Mouse (Mus musculus) bone marrow, adult 2 months (tissue): Measurements from ENCODE around the gene Nav3. TPM values are rescaled to one million over a fixed set of nuclear protein-coding genes. Genes with fewer than 3 reads are reported as not detected.
"Not testable (repeated sequence)": the region's sequence is repeated elsewhere in the genome, so short reads cannot be mapped to it uniquely, and the experiment has no call there.

Experiments
- H3K27ac ChIP-seq: fragments of 200-500 bp; 2 replicates; pipeline ENCODE4 v1.5.1; 2012; ENCODE audit warnings: low read depth, mild to moderate bottlenecking, control low read depth, inconsistent platforms, low read length; ENCODE audit not compliant: control insufficient read depth, poor library complexity, insufficient read depth
- H3K4me1 ChIP-seq: fragments of 200-500 bp; 2 replicates; pipeline ENCODE4 v1.6.1; 2011; ENCODE audit warnings: low read length; ENCODE audit not compliant: control insufficient read depth, insufficient read depth
- H3K4me3 ChIP-seq: fragments of 200-500 bp; replicated peaks from 2 replicates; pipeline ENCODE3; 2011; ENCODE audit warnings: mild to moderate bottlenecking, low read depth, low read length, control low read depth; ENCODE audit not compliant: control insufficient read depth
- CTCF ChIP-seq: fragments of 200-500 bp; IDR thresholded peaks from 2 replicates; pipeline ENCODE4 v1.5.1; 2011; ENCODE audit warnings: low read length, control low read depth; ENCODE audit not compliant: control insufficient read depth, insufficient read depth
- POLR2A ChIP-seq: fragments of 200-500 bp; IDR thresholded peaks from 2 replicates; pipeline ENCODE4 v1.6.1; 2011; ENCODE audit warnings: low read depth, mild to moderate bottlenecking, control low read depth, low read length, borderline replicate concordance; ENCODE audit not compliant: control insufficient read depth
- WGBS: fragments of 180-500 bp; shearing (Covaris S2); methylation state at CpG from one replicate; pipeline ENCODE4 v1.1.7; 2018; 5-methylcytosine and 5-hydroxymethylcytosine counted together
- polyA plus RNA-seq: library from polyadenylated mRNA; stranded (reverse); fragments of >200 nt; gene quantifications from 2 replicates; pipeline ENCODE4 v1.2.4, GENCODE M21; 2011; ENCODE audit warnings: low replicate concordance; ENCODE audit not compliant: missing spikeins, insufficient read depth, insufficient read length

Gene Nav3
- polyA plus RNA-seq, 1 experiment = 2.0 TPM

DNA sequence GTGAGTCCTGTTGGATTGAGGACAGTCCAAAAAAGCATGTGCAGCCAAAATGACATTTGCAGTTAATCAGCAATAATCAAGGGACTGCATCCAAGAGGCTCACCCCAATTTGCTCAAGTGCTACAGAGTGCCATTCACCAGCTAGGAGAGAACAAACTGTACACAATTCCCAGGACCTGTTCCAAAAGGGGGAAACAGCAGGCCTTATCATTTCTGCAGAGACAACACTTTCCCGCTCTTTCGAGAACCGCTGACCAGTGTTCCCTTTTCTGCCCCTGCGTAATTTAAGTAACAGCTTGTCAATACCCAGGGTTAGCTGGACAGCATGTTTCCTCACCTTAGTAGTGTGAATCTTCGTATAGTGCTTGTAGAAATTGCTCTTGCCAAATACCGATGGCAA, 55.4 kb downstream of the Nav3 start:
- no peak overlapping the region for H3K4me3 ChIP-seq
- H3K4me1 ChIP-seq = no peaks in the 10 kb centered on the region
- TF ChIP-seq POLR2A (no peak), CTCF (no peak)
- 81% methylated on average over 6 of the region's 6 CpGs for WGBS
- H3K27ac ChIP-seq = no peak overlapping the region

DNA sequence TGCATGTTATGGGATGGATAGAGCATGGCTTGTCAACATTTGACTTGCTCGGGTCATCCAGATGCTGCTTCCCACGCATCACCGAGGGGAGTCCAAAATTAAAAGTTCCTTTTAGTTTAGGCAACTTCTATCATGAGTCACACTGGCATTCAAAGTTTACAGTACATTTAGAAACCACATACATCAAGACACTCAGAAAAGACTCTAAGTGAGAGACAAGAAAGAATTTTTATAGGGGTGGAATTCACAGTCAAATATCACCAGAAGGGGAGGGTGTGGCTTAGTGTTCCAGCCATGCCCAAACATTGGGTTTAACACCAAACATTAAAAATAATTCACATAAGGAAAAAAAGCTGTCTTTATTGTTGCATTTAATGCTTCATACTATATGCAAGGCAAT, 57.4 kb downstream of the Nav3 start:
- TF ChIP-seq CTCF = no peak
- TF ChIP-seq POLR2A = no peak
- Histone ChIP-seq H3K4me1 (no peaks in the 10 kb centered on the region), H3K4me3 (no peak overlapping the region), H3K27ac (no peak overlapping the region)
- WGBS = 79% methylated on average over 3 of the region's 3 CpGs

DNA sequence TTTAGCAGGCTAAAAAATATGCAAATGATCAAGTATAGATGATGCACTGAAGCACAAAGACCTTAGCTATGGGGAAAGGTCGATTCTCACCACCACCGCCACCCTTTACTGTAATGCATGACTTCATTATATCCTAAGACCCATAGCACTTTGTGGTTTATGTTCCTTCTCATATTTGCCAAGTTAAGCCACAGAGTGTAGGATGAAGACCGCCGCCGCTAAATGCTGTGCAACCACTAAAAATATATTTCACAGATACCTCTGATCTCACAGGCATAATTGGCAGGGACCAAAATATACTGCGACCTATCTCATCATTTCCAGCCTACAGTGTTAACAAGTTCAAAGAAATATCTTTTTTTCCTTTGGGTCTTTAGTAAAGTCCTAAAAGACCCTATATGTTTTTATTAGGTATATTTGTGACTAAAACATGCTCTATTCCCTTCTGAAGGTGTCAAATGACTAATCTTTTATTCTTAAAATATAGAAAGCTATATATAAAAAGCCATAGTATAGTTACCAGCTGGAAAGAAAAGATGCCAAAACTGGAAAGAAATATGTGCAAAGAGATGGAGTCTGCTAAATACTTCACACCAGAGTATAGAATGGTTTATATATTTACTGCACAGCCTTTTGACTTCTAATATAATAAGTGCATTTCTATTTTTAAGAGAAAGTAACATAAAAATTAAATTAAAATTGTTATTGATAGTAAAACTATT, 69.4 kb downstream of the Nav3 start:
- Histone ChIP-seq H3K27ac (no peak overlapping the region), H3K4me3 (no peak overlapping the region), H3K4me1 (no peaks in the 10 kb centered on the region)
- TF ChIP-seq POLR2A (no peak), CTCF (no peak)
- WGBS = 88% methylated on average over 6 of the region's 6 CpGs

DNA sequence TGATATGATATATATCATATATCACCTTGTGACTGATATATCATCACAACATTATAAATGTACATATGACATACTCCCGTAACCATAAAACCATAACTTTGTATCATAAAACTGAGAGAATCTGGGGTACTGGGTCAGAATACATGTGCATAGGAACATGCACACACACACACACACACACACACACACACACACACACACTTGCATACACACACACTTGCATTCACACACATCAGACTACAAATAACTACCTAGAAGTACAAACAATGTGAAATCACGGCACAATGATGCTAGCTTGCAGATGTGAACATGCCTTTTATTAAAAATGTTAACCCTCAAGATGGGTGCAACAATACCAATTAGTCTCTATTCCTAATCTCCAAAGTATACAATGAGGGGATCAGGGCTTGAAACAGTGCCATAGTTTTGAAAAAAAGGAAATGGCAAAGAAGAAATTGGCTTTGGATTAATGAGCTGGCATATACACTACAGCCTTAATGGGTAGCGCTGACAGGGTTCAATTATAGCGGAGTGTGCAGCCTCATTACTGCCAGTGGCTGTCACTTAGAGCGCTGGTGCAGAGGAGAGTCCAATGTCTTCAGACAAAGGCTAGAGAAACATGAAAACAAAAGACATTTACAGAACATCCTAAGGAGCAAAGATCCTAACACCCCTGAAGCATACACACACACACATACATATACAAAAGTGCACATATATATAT, 72.3 kb downstream of the Nav3 start:
- 87% methylated on average over 5 of the region's 5 CpGs for WGBS
- H3K4me1 ChIP-seq, H3K27ac ChIP-seq, H3K4me3 ChIP-seq: not testable (repeated sequence)

DNA sequence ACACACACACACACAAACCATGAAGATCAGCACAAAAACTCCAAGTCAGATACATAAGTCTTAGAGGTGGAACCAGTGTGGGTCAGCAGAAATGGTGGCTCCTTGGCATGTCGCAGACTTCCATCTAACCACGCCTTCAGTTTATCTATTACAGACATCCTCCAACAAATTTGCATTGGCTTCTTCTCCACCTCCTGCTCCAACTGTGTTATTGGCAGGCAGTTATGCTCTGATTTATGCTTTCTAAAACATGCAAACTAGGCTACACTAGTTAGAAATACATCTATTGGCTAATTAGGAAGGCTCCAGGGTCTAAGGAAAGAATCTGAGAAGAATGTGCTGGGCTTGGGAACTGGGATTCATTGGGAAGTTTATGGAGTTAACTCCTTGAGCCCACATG, 75.2 kb downstream of the Nav3 start:
- Histone ChIP-seq H3K4me3 (no peak overlapping the region), H3K4me1 (no peaks in the 10 kb centered on the region), H3K27ac (no peak overlapping the region)
- WGBS = 95% methylated on average over 2 of the region's 2 CpGs
- no peak for TF ChIP-seq CTCF

DNA sequence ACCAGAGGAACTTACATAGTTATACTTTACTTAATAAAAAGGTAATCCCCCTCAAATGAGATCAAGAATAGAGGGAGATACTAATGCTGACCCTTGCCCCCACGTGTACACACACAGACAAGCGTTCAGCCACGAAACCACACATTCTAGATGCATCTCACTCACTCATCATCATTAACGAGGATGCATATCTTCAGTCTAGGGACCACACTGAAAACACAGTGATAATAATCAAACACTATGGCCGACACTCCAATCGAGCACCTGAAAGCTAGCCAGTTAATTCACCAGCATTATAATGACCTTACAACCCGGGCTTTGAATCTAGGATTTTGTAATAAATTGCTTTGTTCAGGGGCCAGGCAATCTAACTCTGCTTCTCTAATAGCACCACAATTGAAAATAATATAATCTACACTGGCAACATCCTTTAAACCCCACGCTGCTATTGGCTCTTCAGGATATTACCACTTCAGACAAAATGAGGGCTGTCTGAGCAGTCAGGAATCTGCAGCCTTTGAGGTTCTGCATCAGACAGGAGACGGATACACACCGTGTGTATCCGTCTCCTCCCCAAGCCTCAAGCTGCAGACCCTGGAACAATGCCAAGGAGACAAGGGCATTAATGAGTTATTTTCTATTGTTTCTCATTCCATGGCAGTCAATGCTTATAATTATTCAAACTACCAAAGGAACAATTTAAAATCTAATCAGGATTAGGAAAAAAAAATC, 83.1 kb downstream of the Nav3 start:
- Histone ChIP-seq H3K4me3 (no peak overlapping the region), H3K4me1 (no peaks in the 10 kb centered on the region), H3K27ac (no peak overlapping the region)
- 66% methylated on average over 11 of the region's 11 CpGs for WGBS
- TF ChIP-seq POLR2A = no peak
- TF ChIP-seq CTCF = no peak

DNA sequence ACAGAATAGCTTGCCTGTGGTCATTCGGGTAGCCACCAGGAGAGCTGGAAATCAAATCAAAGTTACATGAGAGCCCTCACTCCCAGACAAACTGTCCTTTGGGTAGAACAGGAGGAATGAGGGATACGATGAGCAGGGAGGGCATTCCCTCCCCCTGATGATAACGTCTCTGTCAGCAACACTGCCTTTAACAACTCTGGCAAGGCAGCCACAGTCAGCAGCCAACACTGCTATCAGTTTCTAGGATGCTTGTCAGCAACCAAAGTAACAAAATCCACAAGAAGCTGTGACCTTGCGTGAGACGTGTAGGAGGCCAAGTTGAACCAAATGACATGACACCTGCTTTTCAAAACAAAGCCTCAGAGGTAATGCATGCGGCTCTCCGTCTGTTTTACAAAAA, 103.9 kb downstream of the Nav3 start:
- Histone ChIP-seq H3K4me3 (no peak overlapping the region), H3K4me1 (no peaks in the 10 kb centered on the region), H3K27ac (no peak overlapping the region)
- 78% methylated on average over 7 of the region's 7 CpGs for WGBS
- TF ChIP-seq POLR2A = no peak
- TF ChIP-seq CTCF = no peak

DNA sequence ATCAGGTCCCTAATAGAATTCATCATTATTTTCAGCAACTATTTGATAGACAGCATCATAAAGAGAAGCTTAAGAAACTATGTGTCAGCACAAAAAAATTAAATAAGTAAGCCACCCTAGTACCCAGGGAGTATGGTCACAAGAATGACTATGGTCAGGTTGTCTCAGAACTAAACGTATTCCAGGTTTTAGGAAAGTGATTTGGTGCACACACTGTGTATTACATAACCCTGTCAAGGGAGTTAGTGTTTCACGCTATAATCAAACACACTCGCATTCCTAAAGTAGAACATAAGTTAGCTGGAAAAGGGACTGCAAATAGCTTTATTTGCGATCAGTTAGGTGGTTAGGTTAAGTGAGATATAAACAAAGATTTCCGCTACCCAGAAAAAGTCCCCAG, 126.0 kb downstream of the Nav3 start:
- TF ChIP-seq CTCF (no peak), POLR2A (no peak)
- Histone ChIP-seq H3K27ac (no peak overlapping the region), H3K4me1 (no peaks in the 10 kb centered on the region), H3K4me3 (no peak overlapping the region)
- WGBS = 83% methylated on average over 5 of the region's 5 CpGs
